ENCODE assay signal across 21 mouse cellular contexts in the genomic region with DNA sequence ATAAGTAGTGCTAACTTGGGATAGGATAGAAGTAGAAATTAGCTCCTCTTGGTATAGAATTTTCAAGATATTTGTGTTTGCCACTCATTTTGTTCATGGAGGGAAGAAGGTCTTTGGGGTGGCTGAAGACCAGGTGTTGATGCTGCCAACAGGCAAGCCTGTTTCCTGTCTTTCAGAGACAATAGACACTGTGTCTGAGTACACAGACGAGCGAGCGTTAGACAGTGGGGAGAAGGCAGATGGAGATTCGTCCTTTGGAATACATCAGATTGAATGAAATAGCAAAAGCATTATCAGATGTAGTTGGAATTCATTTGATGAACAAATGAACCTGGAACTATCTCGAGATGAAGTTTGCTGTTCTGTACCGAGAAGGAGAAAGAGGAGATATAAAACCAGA. TPM values are rescaled to one million over a fixed set of nuclear protein-coding genes. Genes with fewer than 3 reads are reported as not detected.
DNase-seq lines count a peak whose midpoint lies in the region; ATAC-seq and TF ChIP-seq lines count a peak whose summit lies in the region.
"Had no signal": no experiment of that assay in that cellular context is flagged by ENCODE, and none has a peak within 500 bp of the region (broad histone marks: within the 10 kb centered on the region; RNA-seq: fewer than 3 reads in every experiment).

No protein-coding gene starts in this region.

- ATAC-seq in cerebellum, adult (ENCODE audit: insufficient number of reproducible peaks, low FRiP score, low TSS enrichment): peak; percentile 69; the same call in 1 of the 2 replicates
- ATAC-seq: activated CD4-positive, CD25-positive, alpha-beta regulatory T cell, adult 4 months; CD4-positive, CD25-positive, alpha-beta regulatory T cell, adult 4 months; Patski had no signal

- TF ChIP-seq CTCF in layer of hippocampus, adult 2 months (conservative IDR thresholded peaks at IDR 0.05): no peak

- H3K4me3 ChIP-seq in layer of hippocampus, adult 2 months: no peak overlapping the region

- H3K27ac ChIP-seq in layer of hippocampus, adult 2 months: peak overlapping the region; percentile 43; the same call in 1 of the 2 replicates

- no peak for DNase-seq in cerebellum, adult 11-12 months
- DNase-seq in layer of hippocampus, adult 2 months (ENCODE audit: low spot score in 2 of 2): no peak
- DNase-seq in layer of hippocampus, adult 11-12 months (ENCODE audit: low spot score): no peak
- peak; percentile 61 for DNase-seq in brain, adult 2 months (ENCODE audit: low read depth, low spot score)
- DNase-seq in urinary bladder, postnatal 4 days (ENCODE audit: low spot score in 2 of 2): no peak
- DNase-seq: adrenal gland, adult 2 months; adrenal gland, adult 8-10 months; adrenal gland, postnatal 10 days; adrenal gland, postnatal 14 days; adrenal gland, postnatal 25 days; adrenal gland, postnatal 36 days; B cell, adult 2 months; cerebellum, adult 11 months; cerebellum, adult 2 months; cerebellum, adult 8-10 months; cerebellum, adult 9-10 months had no signal

RNA-seq across cellular contexts. Expression of a gene that starts 33.2 kb away (rescaled TPM):
- total RNA-seq in layer of hippocampus, adult 2 months (2021): 10 to 100 TPM; 79.8 to 84.4 TPM
- total RNA-seq: MEL had no signal
